Mouse (Mus musculus) spleen, postnatal 14 days (tissue): ENCODE measurements around the gene Dnhd1.

Source experiments
- DNase-seq, 2 experiments: peaks; one replicate each; pipeline ENCODE4 v3.0.0; 2021 to 2022; ENCODE audit warnings: low spot score in 2 of 2

Gene Dnhd1

DNA sequence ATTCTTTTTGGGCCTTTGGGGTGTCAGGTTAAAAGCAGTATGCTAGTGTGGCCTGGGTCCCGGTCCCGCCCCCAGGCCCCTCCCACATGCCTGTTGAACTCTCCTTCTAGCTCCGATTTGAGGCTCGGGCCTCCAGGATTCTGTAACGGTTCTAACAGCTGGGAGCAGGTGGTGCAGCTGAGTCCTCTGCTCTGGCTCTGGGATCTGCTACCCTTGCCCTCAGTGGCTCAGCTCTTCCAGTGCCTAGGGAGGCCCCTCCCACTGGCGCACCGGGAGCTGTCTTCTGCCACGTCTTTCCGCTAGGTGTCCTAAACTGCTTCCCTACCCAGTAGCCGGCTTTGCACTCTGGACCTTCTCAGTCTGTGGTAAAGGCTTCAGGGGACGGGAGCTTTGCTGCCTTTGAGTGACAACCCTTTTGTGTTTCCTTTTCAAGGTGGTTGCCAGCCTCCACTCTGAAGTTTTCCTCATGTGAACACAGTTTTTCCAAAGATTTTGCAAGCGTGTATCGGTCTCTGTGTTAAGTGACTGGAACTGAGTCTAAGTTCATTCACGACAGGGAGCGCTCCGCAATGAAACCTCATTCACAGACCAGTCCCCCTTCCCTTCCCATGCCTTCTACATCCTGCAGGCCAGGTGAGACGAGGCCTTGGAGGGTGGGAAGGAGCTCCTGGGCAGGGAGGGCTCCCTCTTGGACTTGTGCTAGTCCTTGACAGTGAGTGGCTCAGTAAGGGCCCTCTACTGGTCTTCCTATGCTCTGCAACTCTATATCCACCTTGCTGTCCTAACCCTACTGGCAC is at the start of gene Dnhd1:
Gene Dnhd1, plus strand, starts transcription at position 189 of the 797 bp plus-strand sequence.
- DNase-seq: peak; percentile 24 to 32

DNA sequence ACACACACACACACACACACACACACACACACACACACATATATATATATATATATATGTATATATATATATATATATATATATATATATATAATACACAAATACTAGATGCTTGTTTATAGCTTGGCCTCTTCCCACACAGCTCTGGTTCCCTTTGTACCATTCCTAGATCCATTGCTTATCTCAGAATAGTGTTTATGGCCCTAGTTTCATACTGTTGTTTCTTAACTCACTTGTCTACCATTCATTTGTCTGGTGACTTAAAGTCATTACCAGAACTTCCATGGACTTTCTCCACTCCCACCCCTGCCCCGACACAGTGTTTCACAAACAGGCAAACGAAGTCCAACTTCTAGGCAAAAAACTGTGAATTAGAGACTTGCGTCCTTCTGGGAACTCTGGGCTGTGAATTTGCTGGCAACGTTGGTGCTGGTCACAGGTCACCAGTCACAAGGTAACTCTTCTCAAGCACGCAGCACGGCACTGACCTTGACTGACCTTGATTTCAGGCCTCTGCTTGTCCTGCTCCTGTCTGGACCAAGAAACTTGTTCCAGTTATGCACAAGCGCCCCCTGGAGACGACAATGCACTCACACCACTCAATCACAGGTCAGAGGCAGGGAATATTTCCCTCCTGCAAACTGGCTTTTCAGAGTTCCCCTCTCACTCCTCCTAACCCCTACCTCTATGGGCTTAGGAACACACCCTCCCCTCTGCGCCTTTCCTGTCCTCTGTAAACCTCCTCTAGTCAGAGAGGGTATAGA is 47.6 kb upstream of the Dnhd1 start:
- DNase-seq: peak in 1 of 2 experiments; percentile 38

GRCm38 (mm10) chr7:105608467-105608866 is 42.2 kb upstream of the Dnhd1 start:
- DNase-seq: no peak

DNA sequence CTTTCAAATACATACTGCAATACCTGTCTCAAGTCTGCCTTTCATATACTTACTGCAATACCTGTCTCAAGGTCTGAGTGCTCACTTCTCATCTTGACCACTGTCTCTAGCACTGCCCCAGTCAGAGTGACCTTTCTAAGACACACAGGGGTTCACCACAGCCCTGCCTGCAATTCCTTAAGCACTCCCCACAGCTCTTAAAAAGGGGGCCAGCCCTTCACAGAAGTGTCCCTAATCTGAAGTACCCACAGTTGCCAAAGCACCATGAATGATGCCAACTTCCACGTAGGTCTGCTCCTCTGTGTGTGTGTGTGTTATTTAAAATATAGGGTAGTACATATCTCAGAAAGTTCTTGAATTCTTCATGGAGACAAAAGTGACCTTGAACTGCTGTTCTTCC is 38.9 kb upstream of the Dnhd1 start:
- DNase-seq: no peak

DNA sequence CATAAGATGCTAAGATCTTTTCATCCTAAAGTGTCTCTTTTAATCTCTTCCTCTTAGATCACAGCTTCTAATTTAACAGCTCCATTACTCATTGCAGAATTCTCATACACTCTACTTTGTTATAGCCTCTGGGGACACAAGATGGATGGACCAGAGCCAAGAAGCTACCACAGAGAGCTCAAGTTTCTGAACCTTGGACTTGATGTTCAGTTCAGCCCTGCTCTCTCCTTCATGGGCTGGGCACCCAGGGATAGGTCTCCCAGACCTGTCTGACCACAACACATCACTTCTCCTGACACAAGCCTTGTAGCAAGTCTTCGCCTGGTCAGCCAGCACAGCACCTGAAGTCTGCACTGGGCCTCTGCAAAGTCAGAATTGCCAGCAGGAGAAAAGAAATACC is 36.2 kb upstream of the Dnhd1 start:
- DNase-seq: no peak

DNA sequence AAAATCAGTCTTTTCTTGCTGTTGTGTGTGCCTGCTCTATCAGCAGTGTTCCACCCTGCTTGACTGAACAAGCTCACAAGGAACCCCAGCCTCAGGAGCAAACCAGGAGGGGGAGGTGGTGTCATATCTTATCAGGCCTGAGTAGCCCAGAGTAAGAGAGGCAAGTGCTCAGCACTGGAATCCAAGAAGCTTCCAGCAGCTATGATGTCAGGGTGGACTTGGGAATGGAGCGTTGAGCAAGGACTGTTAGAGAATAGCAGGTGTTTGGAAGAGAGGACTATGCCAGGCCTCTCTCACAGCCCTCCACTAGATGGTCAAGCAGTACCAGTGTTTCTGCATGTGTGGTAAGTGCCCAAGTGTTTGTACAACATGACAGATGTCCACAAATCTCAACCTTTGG is 34.9 kb upstream of the Dnhd1 start:
- DNase-seq: no peak

- DNase-seq: no peak
Measured at GRCm38 (mm10) chr7:105616561-105616960, 34.1 kb upstream of the Dnhd1 start.

DNA sequence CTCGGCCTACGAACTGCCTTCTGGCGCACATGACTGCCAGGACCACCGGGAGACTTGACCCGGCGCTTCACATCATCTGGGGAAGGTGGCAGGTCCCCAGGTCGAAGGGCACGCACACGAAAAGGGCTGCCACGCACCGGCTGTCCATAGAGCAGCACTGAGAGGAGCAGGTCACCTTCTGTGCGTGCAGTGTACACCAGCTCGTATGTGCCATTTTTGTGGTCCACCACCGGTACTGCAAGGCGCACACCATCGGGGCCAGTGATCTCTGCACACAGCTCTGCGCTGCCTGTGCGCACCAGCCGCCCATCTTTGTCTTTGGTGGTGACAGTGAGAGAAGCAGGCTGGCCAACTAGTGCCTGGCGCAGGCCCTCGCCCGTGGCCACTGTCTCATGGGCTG is 32.8 kb upstream of the Dnhd1 start:
- DNase-seq: no peak

- no peak for DNase-seq
Measured at GRCm38 (mm10) chr7:105619701-105620100, 30.9 kb upstream of the Dnhd1 start.

- DNase-seq: no peak
Measured at GRCm38 (mm10) chr7:105621053-105621452, 29.6 kb upstream of the Dnhd1 start.

- no peak for DNase-seq
Measured at GRCm38 (mm10) chr7:105621646-105622292, 28.9 kb upstream of the Dnhd1 start.

DNA sequence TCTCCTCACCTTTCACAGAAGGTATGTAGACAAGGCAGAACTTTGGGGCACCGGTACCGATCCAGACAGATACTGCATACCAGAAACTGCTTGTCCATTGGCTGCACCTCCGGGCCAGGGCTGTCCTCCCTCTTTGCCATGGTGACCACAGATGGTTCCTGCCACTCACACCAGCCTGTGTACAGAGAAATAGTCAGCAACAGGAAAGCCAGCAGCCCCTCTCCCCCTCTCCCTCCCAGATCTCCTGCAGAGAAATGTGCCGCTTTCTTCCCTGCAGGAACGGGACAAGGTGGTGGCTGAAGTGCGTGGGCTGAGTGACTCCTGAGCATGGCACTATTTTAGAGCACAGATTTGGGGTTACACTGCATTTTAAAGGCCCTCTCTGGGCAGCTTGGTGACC is 25.2 kb upstream of the Dnhd1 start:
- DNase-seq: no peak

- DNase-seq: no peak
Measured at GRCm38 (mm10) chr7:105628633-105629032, 22.0 kb upstream of the Dnhd1 start.

DNA sequence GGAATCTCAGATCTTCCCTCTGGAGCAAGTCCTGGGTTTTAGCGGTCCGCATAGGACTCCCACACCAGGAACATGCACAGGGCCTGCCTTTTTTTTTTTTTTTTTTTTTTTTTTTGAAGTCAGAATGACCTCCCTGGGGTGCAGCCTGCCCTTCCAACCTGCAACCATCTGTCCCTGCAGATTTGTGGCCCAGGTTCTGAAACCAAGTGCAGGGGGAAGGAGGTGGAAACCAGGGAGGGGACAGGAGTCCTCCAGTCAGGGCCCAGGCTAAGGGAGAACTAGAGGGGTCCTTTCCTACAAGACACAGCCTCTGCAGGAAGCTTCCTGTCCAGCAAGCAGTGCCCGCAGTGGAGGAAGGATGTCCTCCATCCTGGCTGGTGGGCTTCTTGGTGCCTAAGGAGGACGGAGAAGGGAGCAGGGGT is 18.1 kb upstream of the Dnhd1 start:
- DNase-seq: no peak

GRCm38 (mm10) chr7:105633127-105633800 is 17.4 kb upstream of the Dnhd1 start, which contains the start of gene Trim3:
TSS of gene Trim3 (minus strand) at chr7:105633571.
- peak; percentile 69 to 75 for DNase-seq

- no peak for DNase-seq
Measured at GRCm38 (mm10) chr7:105633801-105634135, 16.9 kb upstream of the Dnhd1 start.

DNA sequence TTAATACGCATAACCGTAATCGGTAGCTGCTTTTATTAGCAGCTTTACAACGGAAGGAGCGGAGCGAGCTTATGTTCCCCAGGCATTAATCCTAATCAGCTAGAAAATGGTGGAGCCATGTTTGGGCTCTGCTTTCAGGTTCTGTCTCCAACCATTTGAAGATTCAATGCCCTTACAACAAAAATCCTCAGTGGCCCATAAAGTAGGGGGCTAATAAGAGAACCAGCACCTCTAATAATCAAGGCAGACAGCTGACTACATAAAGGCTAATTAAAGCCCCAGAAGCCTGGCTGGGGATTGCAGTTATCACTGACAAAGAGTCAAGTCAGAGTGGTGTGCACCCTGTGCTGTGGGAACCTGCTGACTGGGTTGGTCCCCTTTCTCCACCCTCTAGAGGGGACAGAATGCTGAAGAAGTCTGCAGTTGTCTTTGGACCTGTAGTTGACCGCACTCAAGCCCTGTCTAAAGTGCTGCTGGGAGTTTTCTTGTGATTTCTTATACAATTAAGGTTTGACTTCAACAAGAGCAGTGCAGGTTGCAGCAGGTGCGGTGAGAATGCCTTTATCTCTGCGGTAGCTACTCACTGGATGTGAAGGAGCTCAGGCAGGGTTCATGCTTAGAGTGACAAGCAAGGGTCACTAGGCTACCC is 16.2 kb upstream of the Dnhd1 start:
- no peak for DNase-seq

GRCm38 (mm10) chr7:105635726-105636125 is 14.9 kb upstream of the Dnhd1 start:
- DNase-seq: no peak

DNA sequence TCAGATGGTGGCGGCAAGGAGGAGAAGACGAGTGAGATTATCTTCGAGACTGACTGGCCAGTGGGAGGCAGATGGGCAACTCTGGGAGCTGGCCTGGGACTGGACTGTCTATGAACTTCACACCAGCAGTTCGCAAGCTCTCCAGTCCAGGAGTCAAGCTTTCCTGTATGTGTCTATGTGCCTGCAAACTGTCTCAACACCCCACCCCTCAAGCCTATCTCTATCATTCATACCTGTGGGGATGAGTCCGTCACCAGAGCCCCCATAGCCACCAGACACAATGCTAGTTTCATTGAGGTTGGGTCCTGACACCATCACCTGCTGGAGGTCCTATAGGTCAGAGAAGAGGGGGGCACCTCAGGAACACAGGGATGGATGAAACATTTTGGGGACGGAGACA is 11.9 kb upstream of the Dnhd1 start:
- no peak for DNase-seq

DNA sequence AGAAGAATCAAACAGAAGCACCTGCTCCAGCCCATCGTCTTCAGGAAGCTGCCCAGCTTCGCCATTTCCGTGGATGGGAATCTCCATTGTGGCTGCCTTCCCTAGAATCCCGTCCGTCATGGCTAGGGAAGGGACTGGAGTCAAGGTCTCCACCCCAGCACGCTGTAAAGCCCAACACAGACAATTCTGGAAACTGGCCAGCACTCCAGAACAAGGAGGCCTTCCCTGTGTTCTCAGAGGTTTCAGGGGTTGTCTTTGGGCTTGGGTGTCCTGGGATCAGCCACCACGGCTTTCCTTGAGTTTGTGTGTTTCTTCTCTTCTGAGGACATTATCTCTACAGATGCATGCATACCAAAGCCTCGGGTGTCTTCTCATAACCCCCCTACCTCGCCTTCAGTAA is 11.3 kb upstream of the Dnhd1 start:
- DNase-seq: no peak

- no peak for DNase-seq
Measured at GRCm38 (mm10) chr7:105639756-105640155, 10.9 kb upstream of the Dnhd1 start, which contains the start of gene Timm10b. TSS of gene Timm10b (plus strand) at chr7:105640056.
